Mouse (Mus musculus) granulocyte monocyte progenitor cell, adult 5-6 weeks (primary cell): Measurements from ENCODE around the gene Rbm20. TPM values are rescaled to one million over a fixed set of nuclear protein-coding genes. Genes with fewer than 3 reads are reported as not detected.

Source experiments
- ATAC-seq: replicated peaks from 2 replicates; pipeline ENCODE4 v1.8.0; 2016; ENCODE audit warnings: mild to moderate bottlenecking, moderate TSS enrichment, inconsistent platforms; ENCODE audit not compliant: poor library complexity, severe bottlenecking
- total RNA-seq, 2 experiments: library from RNA; stranded (forward) in 1 of 2; stranded (reverse) in 1 of 2; fragments of 200-712, 200-1000 nt in 1 of 2; fragments of >200 nt in 1 of 2; fragmentation: Nextera tagmentation in 1 of 2; gene quantifications; 2 replicates each; pipeline ENCODE4 v1.2.3; 2014 to 2017

Gene Rbm20
- total RNA-seq, 2 experiments from 2014 or later = 0.05 to 0.09 TPM

DNA sequence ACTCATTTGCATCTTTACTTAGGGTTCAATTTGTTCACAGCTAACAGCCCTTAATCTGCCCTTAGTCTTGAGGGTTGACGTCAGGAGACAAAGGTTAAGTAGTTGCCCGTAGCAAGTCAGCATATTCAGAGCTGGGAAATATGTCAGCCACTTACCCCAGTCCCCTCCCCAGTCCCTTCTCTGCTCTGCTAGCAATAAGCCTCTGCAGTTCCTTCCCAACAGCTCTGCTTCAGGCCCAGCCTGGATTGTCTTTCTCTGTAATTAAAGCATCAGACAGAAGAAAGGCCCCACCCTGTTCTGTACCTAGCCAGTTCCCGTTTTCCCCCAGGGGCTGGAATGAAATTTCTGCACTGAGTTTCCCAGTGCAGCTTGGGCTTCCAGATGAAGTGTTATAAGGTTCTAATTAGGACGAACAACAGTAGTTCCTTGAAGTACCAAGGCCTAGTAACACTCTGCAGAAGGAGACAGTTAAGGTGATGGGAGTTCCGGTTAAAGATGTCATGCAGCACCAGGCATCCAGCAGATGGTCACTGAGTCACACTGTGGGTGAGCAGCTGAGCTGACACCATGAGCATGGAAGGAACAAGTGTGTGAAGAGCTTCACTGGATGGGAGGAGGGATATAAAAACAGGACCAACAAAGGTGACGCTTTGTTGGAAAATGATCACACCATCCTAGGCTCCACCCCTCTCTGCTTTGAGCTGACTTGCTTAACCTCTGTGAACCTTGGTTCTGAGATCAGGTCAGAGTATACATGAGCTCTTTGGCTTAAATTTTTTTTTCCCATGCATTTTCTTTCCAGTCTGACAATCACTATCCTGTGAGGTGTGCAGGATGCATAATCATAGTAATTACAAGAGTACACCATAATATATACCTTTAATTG, 159.7 kb downstream of the Rbm20 start:
- no peak for ATAC-seq

DNA sequence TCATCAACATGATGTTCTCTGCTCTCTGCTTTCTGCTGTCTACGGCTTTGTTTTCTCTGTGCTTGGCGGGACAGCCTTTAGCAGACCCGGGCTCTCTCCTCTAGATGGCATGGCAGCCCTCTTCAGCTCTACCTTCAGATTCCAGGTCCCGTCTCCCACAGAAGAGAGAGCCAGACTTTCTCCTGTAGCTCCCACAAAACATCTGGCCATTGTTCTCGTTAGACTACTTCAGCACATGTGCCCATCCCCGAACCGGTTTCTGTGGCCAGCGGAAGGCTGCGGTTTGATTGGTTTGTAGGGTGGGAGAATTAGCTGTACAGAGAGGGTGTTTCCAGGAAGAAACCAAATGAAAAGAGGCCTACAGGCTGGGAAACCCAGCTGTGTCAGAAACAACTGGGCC, 161.7 kb downstream of the Rbm20 start:
- ATAC-seq = peak; percentile 26; the same call in 1 of the 2 replicates

DNA sequence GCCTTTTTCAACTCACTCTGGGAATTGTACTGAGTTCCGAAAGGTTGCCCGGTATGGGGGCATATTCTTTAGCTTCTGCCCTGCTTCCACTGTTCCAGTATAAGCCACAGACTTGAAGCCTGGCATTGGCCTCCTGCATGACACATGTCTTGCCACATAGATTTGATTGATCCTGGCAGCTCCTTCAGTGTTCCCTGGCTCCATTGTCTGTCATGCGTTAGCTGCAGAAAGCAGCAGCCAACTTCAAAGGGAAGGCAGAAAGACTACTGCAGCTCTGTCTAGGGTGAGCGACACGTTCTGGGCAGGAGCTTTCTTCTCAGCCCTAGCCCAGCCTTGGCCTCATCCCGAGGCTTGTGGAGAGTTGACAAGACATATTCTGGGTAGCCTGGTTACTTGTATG, 162.7 kb downstream of the Rbm20 start:
- no peak for ATAC-seq

DNA sequence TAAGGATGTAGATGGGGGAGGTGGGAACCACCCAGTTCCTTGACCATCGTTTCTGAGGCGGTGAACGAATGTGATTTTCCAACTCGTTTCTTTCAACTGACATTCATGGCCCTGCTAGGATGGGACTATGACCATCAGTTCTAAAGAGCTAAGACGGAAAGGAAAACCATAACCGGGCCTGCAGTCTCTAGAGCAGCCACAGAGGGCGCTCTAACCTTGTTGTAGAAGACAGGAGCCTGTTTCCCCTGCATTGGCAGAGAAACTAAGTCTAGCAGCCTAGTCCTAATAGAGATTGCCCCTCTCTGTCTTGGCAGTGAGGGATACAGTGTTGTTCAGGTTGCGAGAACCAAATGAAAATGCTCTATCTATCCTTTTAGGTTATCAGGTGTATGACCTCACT, 164.8 kb downstream of the Rbm20 start:
- ATAC-seq = peak; percentile 79

DNA sequence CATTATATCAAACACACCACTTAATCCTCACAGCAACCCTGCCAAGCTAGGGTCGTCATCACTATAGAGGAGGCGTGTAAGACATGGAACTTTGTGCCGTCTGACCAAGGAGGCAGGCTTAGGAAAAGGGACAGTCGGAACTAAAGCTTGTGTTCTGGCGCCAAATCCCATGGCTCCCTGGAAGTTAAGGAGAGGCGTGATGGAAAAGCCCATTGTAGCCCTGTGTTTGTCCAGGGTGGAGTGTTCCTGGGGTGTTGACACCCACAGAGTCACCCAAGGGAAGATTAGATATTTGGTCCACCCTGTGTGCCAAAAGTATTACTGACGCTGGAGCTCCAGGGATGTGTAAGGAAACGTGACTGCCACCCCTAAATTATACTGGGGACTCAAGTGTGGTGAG, 166.9 kb downstream of the Rbm20 start:
- no peak for ATAC-seq

DNA sequence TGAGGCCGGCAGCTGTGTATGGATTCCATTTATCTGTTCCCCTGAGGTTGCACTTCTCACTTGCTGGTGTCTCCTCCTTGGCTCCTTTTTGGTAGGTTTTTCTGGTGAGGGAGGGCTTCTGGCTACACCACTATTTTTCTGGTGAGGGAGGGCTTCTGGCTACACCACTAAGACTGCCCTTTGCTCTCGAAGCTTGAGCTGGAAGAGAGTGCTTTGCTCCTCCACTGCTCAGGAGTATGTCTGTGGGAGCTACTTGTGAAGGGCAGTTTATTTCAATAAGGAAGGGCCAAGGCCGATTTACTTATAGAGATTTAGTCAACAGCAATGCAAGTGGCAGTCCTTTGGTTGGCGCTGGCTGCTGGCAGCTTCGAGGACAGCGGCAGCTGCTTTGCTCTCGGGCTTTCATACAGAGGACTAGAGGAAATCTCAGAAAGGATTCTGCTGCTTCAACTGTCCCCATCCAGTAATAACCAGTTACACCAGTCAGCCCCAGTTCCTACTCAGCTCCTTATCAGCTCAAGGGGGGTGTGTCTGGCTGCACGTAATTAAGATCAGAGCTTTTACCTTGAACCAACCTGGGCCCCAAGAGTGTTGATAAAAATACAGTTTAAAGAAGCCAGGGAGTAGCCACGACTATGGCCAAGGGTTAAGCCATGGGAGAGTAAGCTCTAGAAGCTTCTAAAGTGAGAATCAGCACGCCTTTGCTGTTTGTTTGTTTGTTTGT, 171.3 kb downstream of the Rbm20 start:
- ATAC-seq = no peak

DNA sequence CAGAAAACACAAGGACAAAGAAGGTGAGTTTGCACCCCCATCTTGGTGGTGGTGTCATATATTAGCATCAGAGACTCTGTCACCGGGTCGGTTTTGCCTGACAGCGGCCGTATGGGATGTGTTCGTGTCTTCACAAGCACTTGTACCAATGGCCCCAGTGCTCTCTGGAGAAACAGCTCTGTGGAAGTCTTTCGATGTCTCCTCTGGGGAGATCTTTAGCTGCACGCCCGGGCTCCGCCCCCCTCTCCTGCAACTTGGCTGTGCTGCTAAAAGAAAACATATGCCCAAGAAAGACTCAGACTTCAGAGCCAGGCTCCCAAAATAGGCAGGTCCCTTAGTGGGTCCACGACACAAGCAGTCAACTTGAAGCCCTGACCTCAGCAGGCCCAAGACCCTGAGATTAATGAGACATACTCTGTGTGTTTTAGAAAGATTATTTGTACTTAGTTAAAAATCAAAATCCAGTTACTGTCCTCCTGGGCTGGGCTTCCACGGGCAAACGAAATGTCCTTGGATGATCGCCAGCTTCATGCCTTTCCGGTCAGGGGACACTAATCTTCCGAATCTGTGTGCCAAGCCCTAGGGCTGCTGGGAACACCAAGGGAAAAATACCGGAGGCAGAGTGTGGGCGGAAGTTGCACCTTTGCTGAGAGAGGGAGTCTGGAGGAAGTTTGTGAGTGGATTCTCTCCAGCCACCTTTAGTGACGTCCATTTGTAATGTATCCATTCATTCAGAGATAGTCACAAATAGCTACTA, 173.2 kb downstream of the Rbm20 start:
- ATAC-seq = no peak

DNA sequence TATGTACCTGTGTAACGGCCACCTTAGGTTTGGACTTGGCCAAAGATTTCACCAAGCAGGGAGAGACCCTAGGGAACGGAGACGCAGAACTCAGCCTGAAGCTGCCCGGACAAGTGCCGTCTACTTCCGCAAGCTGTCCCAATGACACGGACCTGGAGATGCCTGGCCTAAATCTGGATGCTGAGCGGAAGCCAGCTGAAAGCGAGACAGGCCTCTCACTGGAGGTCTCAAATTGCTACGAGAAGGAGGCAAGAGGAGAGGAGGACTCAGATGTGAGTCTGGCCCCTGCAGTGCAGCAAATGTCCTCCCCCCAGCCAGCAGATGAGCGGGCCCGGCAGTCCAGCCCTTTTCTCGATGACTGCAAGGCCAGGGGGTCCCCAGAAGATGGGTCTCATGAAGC, 174.2 kb downstream of the Rbm20 start:
- no peak for ATAC-seq

DNA sequence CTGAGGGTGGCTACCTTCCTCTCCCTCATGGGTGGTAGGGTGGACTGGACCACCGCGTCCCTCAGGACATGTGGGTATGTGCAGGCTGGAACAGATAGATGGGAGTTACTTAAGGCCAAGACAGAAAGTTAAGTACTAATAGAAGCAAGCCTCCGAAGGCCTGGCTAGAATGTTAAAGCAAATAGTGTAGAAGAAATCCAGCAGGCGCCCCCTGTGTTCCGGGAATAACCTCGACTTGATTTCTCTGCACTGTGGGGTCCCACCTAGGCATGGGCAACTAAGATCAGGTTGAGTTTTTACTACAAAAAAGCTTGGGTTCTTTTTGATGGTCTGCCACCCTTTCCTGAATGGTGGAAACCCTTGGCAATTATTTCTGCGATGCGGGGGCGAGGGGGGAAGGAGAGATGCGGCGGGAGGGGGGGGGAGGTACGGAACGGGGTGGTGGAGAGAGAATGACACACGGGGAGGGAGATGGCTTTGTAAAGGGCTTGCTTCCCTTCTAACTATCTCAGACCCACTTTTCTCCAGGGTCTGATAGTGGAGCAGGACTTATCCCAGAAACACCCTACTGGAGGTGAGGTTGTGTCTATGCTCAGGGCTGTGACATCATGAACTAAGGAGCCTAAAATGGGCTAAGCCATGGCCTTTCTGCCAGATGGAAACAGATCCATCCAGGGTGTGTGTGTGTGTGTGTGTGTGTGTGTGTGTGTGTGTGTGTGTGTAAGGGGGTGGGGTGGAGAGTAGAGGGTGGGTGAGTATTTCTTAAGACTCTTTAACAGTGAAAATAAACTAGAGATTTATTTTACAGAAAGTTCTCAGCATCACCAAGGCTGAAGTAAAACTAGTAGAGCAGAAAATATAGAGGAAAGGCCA, 175.0 kb downstream of the Rbm20 start:
- no peak for ATAC-seq

DNA sequence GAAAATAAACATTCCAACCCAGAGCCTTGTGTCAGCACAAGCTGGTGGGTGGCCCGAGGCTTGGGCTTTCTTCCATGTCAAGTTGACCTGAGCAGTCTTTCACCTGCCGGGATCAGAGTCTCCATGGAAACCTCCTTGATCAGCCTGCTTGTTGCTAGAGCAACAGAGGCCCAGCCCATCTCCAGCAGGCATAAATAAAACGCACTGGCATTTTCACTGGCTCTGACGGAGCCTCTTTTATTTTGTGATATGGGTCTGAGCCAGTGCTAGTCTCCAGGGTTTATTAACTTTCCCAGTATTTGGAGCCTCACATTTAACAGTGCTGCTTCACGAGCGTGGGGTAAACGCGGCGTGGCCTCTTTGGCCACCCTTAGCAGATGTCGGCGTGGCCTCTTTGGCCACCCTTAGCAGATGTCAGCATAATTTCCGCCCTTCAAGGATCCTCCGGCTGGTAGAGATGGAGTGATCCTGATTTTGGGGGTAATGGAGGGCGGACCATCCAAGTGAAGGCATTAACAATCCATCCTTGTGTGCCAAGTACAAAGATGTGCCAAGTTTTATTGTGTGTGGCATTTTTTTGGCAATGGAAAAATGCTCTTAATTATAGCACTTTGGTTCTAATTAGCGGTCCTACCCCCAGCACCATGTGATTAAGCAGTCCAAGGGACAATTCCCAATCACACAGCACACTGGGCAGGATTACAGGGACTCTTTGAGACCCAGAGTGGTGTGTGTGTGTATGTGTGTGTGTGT, 175.8 kb downstream of the Rbm20 start:
- ATAC-seq = no peak

DNA sequence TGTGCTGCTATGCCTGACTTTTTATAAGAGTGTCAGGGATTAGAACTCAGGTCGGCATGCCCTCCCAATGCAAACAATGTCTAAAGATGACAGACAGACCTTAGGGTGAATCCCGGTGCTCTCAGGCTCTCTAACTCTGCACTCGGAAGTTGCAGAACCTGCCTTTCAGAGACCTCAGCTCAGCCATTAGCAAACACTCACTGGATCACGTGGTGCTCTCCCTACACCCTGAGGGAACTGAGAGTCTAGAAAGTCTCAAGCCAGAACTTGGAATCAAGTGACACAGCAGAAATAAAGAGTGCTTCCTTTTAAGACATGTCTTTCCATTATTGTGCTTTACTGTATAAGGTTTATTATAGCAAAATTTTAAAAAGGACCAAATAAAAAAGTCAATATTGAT, 177.9 kb downstream of the Rbm20 start:
- ATAC-seq = peak; percentile 74

DNA sequence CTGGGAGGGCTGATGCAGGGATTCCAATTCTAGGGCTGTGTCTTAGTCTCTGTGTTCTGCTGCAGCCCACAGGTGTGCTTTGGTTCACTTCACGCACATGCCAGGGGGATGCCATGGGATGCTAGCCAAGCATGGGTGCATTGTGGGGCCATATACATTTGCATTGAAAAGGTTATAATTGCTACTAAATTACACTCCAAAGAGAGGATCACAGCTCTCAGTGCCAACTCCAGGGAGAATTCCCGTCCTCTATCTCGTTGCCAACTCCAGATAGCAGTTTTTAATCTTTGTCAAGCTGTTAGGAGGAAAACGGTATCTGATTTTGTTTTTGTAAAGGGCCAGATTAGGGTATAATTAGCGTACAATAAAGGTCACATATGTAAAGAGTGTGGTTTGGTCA, 178.7 kb downstream of the Rbm20 start:
- ATAC-seq = no peak

DNA sequence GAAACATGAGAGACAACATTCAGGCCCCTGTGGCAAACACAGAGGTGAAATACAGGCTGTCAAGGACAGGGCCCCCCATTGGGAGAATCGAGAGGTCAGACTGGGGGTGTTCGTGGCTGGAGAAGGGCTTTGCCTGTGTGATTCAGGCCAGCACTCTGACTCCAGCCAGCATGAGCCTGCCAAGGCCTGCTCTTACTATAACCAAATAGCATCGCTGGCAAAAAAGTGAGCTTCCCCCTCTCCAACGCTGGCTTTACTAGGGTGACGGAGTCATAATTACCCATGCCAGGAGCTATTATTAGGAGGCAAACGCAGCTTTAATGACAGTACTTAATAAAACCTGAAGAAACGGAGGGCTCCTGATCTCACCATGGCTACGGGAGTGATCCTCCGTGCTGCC, 179.7 kb downstream of the Rbm20 start:
- ATAC-seq = no peak

DNA sequence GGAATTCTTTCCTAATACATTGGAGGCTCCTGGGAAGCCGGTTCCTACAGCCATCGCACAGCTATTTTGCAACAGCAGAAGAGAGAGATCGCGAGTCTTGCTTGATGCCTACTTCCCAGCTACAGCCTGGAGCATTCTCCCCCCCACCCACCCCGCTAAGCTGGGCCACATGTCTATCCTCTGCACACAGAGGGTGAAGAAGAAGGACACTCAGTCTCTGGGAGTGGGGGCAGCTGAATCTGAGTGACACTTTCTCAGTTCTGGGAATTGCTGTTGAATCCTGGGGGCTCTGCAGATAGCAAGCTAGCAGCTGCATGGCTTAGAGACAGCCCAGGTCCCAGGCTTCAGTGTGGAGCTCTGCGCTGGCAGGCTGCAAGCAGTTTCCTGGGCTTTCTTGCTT, 180.9 kb downstream of the Rbm20 start:
- no peak for ATAC-seq

DNA sequence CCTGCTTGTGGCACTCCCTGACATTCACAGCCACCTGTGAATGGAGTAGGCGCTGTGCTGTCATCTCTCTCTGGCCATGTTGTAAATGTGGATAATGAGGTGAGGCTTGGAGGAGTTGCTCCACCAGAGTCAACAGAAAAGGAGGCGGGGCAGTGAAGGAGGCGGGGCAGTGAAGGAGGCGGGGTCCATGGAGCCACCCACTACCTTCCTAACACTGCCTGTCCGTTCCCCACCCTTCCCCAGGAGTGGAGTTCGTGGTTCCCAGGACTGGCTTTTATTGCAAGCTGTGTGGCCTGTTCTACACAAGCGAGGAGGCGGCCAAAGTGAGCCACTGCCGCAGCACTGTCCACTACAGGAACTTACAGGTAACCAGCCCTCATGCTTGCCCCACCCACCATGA, 182.0 kb downstream of the Rbm20 start:
- ATAC-seq = peak; percentile 66

DNA sequence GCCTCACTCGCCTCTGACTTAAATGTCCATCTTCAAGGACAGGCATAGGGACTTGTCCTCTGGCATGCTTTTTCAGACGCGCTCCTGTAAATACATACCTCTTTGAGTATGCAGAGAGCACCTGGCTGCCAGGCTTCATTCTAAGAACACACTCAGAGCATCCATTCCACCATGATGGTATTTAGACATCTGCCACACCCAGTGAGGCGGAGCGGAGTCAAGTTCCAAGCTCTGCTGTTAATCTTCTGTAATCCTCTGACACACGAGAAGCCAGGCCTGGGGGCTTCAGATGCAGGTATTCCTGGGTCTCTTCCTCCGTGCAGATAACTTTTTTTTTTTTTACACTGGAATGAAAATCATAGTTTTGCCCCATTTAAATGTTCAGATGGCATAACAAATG, 182.5 kb downstream of the Rbm20 start:
- ATAC-seq = no peak

DNA sequence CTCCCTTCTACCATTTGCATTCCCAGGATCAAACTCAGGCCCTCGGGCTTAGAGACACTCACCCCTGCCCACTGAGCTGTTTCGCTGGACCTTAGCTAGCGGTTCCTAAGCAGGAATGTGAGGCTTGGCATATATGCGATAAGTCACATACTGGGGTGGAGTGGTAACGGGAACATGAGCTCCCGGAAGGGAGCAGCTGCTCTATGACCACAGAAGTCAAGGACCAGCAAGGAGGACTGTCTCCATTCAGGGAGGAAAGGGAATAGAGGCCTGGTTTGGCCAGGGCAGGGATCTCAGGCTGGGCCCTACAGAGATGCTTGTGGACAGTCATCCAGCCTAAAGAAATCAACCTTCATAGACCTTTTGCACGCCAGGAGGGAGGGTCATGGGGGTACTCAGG, 184.2 kb downstream of the Rbm20 start:
- no peak for ATAC-seq

DNA sequence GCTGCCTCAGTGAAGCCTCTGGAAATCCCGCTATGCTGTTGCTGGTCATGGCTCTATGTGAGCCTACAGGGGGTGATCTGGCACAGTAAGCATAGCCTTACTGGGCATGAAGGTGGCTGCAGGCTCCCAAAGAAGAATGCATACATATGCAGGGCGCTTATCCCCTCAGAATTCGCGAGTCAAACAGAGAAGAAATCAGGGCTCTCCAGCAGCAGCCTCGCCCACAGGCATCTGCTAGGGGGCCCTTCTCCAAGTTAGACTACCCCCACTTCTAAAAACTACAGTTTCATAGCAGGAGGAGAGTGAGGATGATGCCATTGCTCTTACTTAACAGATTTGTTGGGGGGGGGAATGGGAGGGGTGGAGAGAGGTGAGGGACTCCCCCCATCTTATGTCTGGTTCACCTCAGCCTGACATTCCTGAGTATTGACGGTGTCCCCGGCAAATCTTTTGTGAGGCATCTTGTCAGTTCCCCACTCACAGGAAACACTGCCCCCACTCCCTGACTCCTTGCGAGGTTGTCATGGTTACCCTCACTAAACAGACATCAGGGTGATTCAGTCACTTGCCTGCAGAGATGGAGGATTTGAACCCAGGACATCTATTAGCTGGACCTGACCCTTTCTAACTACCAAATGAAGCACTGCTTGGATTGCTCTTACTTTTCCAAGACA, 185.6 kb downstream of the Rbm20 start:
- no peak for ATAC-seq

DNA sequence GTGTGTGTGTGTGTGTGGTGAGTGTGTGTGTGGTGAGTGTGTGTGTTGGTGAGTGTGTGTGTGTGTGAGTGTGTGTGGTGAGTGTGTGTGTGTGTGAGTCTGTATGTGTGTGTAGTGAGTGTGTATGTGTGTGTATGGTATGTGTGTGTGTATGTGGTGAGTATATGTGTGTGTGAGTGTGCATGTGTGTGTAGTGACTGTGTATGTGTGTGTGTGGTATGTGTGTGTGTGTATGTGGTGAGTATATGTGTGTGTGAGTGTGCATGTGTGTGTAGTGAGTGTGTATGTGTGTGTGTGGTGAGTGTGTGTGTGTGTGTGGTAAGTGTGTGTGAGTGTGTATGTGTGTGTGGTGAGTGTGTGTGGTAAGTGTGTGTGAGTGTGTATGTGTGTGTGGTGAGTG, 190.1 kb downstream of the Rbm20 start:
- ATAC-seq = no peak
